Mouse (Mus musculus) gastrocnemius, adult 8-10 months (tissue): ENCODE measurements around the gene Depdc1b. TPM values are rescaled to one million over a fixed set of nuclear protein-coding genes. Genes with fewer than 3 reads are reported as not detected.

Source experiments
- DNase-seq, 2 experiments: peaks; one replicate each; pipeline ENCODE4 v3.0.0; 2022; ENCODE audit warnings: low spot score in 2 of 2
- total RNA-seq, 4 experiments: library from RNA; stranded (reverse); gene quantifications; 2 replicates each; pipeline ENCODE4 v1.2.4; 2022

The Depdc1b gene
- total RNA-seq, 4 experiments from 2014 or later = not detected

GRCm38 (mm10) chr13:108349624-108350023 is 33.5 kb downstream of the Depdc1b start:
- DNase-seq = no peak

GRCm38 (mm10) chr13:108353781-108354180 is 37.6 kb downstream of the Depdc1b start:
- no peak for DNase-seq

GRCm38 (mm10) chr13:108354804-108355552 is 38.8 kb downstream of the Depdc1b start:
- no peak for DNase-seq

DNA sequence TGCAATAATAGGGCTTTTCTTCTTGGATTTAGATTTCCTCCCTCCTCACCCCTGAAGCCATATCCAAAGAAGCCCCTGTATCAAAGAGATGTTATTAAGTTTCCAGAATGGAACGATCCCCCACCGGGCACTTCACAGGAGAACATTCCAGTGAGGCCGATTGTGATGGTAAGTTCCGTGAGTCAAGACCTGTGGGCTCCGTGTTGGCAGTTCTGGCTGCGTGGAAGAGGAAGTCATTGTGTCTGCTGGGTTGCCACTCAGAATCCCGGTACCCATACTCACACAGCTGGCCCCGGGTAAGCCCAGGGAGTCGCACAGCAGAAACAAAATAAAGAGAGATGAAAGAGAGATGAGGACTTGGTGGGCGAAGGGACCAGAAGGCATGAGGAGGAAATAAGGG is 41.2 kb downstream of the Depdc1b start:
- DNase-seq = no peak

- no peak for DNase-seq
Observed at GRCm38 (mm10) chr13:108358228-108358627, 42.1 kb downstream of the Depdc1b start.

GRCm38 (mm10) chr13:108367496-108367895 is 51.4 kb downstream of the Depdc1b start:
- no peak for DNase-seq

- DNase-seq = no peak
Observed at GRCm38 (mm10) chr13:108370241-108370941, 54.3 kb downstream of the Depdc1b start.

- DNase-seq = no peak
Observed at GRCm38 (mm10) chr13:108371352-108371921, 55.3 kb downstream of the Depdc1b start.

- DNase-seq = no peak
Observed at GRCm38 (mm10) chr13:108373231-108373630, 57.1 kb downstream of the Depdc1b start.

- DNase-seq = no peak
Observed at GRCm38 (mm10) chr13:108376637-108377036, 60.5 kb downstream of the Depdc1b start.

DNA sequence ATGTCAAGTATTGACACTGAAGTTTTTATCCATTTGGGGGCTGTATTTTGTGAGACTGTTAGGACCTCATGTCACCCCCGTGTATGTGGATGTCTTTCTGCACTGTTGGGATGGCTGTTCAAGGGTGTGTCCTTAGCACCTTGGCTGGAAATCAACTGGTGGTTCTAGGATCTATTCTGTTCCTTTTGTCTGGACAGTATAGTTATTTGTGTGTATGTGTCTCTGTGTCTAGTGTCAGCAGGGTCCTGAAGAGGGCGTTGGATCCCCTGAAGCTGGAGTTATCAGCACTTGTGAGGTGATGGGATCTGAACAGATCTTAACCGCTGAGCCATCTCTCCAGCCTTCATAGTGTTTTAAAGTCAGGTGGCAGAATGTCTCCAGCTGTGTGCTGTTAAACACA is 65.0 kb downstream of the Depdc1b start:
- no peak for DNase-seq

- no peak for DNase-seq
Observed at GRCm38 (mm10) chr13:108383051-108383450, 66.9 kb downstream of the Depdc1b start.

- DNase-seq = no peak
Observed at GRCm38 (mm10) chr13:108386058-108386457, 69.9 kb downstream of the Depdc1b start.

- no peak for DNase-seq
Observed at GRCm38 (mm10) chr13:108390565-108390964, 74.4 kb downstream of the Depdc1b start.

DNA sequence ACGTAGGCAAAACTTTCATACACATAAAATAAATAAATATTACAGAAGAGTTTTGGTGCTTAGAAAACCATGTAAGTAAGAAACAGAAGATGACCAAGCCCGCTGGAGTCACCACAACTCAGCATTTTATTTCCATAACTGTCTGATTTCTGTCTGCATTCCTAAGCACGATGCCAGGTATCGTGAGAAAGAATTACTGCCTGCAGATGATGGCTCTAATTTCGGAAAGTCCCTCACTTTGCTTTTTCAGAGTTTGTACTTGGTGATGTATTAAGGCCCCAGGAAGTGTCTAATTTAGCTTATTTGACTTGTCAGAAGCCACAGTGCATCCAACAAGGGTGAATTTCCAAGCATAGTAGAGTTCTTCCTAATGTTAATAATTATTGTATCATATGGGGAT is 87.1 kb downstream of the Depdc1b start:
- DNase-seq = no peak

DNA sequence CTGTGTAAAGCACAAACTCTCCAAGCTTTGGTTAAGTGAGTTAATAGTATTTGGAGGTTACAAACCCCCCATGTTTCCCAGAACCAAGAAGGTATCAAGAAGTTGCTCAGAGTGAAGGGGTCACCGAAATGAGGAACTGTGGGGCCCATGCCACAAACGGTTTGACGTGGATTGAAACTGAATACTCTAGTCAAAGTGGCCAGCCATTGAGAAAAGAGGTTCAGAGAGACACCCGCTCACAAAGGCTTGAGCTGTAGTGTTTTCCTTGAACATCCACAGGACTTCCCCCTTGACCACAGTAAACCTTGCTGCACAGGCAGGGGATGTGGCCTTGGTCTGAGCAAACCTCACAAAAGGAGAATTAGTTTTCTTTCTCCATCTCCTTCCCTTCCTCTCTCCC is 88.2 kb downstream of the Depdc1b start:
- DNase-seq = no peak

DNA sequence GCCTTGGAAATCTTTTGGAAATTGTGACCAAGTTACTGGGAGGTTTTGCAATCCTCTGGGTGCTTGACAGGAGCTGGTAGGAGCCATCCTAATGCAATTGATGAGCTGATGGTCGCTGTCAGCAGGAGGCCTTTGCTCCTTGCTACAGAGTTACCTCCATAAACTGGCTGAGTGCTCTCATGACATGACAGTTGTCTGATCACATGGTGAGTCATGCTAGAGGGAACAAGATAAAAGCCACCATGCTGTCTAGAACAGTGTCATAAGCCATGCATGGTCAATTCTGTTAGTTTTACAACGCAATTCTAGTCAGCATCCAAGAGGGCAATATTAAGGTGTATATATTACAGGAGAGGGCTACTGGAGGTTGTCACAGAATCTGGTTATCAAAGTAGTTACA is 99.3 kb downstream of the Depdc1b start:
- DNase-seq = no peak

GRCm38 (mm10) chr13:108418741-108419507 is 102.8 kb downstream of the Depdc1b start:
- no peak for DNase-seq

GRCm38 (mm10) chr13:108426322-108426721 is 110.2 kb downstream of the Depdc1b start:
- no peak for DNase-seq

GRCm38 (mm10) chr13:108428809-108429208 is 112.7 kb downstream of the Depdc1b start:
- DNase-seq = no peak

DNA sequence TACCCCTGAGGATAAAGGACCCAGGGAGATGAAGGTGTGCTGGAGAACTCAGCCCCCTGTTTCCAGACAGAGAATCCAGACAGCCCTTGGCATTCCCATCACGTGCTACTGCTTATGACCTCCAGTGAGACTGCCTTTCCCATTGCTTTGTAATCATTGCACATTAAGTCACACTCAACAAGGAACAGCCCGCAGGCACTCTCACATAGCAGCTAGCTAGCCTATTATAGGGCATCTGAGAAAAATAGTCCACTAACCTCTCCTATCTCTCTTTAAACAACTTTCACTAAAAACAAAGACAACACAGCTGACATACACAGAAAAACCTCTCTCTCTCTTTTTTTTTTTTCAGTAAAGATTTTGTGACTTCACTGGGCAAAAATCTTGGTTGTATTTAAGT is 113.5 kb downstream of the Depdc1b start:
- no peak for DNase-seq

DNA sequence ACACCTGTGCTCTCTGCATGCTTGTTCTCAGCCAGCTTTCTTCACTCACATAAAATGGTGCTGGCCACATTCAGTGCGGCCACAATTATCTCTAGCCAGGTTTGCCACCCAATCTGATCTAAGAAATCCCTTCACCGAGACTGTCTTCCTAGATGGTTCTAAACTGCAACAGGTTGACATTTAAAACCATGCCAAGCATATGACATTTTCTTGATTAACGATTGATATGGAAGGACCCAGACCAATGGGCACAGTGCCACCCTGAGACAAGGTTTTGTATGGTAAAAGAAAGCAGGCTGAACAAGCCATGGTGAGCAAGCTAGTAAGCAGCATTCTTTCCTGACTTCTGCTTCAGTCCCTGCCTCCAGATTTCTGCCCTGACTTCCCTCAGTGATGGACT is 115.6 kb downstream of the Depdc1b start:
- no peak for DNase-seq
